Comparison of ENCODE assay signal across 14 mouse cellular contexts in the genomic region with DNA sequence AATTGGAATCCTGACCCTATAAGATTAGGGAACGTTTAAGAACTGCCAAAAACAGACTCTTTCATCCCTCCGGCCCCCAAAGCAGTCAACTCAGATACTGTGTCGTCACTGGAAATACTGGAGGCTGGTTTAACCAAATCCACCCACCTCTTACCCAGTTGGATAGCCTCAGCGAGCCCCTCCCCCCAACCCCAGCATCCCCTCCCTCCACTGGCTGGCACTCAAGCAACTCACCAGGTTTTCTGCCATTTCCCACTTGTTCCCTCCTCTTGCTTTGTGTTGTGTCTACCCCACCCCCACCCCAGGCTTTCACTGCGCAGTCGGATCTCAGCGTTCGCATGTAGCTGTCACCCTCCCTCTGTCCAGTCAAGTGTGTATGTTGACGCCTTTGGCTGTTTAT.
DNase-seq lines count a peak whose midpoint lies in the region; ATAC-seq lines count a peak whose summit lies in the region.
"Had no signal": no experiment of that assay in that cellular context is flagged by ENCODE, and none has a peak within 500 bp of the region (broad histone marks: within the 10 kb centered on the region; RNA-seq: fewer than 3 reads in every experiment).

No protein-coding gene starts in this region.

- 44% methylated on average over 9 of the region's 9 CpGs for WGBS in heart, embryonic 12.5 days
- 26% methylated on average over 9 of the region's 9 CpGs for WGBS in hindbrain, embryonic 15.5 days
- WGBS in liver, embryonic 11.5 days, result 54% methylated on average over 9 of the region's 9 CpGs

- no peak overlapping the region for H3K4me3 ChIP-seq in heart, embryonic 12.5 days
- H3K4me3 ChIP-seq in hindbrain, embryonic 15.5 days, result no peak overlapping the region
- no peak overlapping the region for H3K4me3 ChIP-seq in liver, embryonic 11.5 days (ENCODE audit: low read depth, low read length)
- H3K4me3 ChIP-seq: limb, embryonic 12.5 days had no signal

- intact Hi-C loops in heart, postnatal 14 days (cut with DNase I), result no loop called here

- ATAC-seq in heart, embryonic 12.5 days (ENCODE audit: insufficient number of reproducible peaks, low FRiP score), result no peak
- no peak for ATAC-seq in hindbrain, embryonic 15.5 days (ENCODE audit: low FRiP score, low read depth)
- no peak for ATAC-seq in liver, embryonic 11.5 days (replicated peaks; ENCODE audit: low FRiP score)

- no peak for DNase-seq in heart, postnatal 14 days
- peak; percentile 36 for DNase-seq in retina, postnatal 1 day
- no peak for DNase-seq in retina, embryonic 14.5 days (ENCODE audit: low spot score)
- DNase-seq in liver, embryonic 11.5 days (ENCODE audit: low spot score), result no peak
- no peak for DNase-seq in neural tube, embryonic 10.5 days (ENCODE audit: extremely low spot score, low spot score)
- no peak for DNase-seq in frontal cortex, postnatal 25 days (ENCODE audit: low spot score in 2 of 2)
- DNase-seq: adrenal gland, postnatal 36 days; cerebellum, postnatal 25 days; kidney, postnatal 14 days; spleen, adult 18-20 months; thymus, postnatal 4 days had no signal

- peaks cover 11% of the 10 kb centered on the region for H3K4me1 ChIP-seq in heart, embryonic 12.5 days (replicated peaks)
- no peaks in the 10 kb centered on the region for H3K4me1 ChIP-seq in hindbrain, embryonic 15.5 days (replicated peaks)
- no peaks in the 10 kb centered on the region for H3K4me1 ChIP-seq in liver, embryonic 11.5 days (replicated peaks; ENCODE audit: control insufficient read depth, insufficient read depth, low read length)
- H3K4me1 ChIP-seq: limb, embryonic 12.5 days had no signal

- H3K9me3 ChIP-seq in heart, embryonic 12.5 days (replicated peaks), result no peaks in the 10 kb centered on the region
- H3K9me3 ChIP-seq in hindbrain, embryonic 15.5 days, result no peaks in the 10 kb centered on the region
- H3K9me3 ChIP-seq in liver, embryonic 11.5 days (ENCODE audit: control insufficient read depth, low read length), result no peaks in the 10 kb centered on the region
- H3K9me3 ChIP-seq: limb, embryonic 12.5 days had no signal

- H3K27me3 ChIP-seq in heart, embryonic 12.5 days (replicated peaks), result no peaks in the 10 kb centered on the region
- H3K27me3 ChIP-seq in hindbrain, embryonic 15.5 days, result no peaks in the 10 kb centered on the region
- H3K27me3 ChIP-seq in liver, embryonic 11.5 days (replicated peaks; ENCODE audit: control insufficient read depth, insufficient read depth, low read length), result no peaks in the 10 kb centered on the region
- H3K27me3 ChIP-seq: limb, embryonic 12.5 days had no signal

- no peak overlapping the region for H3K27ac ChIP-seq in heart, embryonic 12.5 days (ENCODE audit: poor library complexity, severe bottlenecking)
- H3K27ac ChIP-seq in hindbrain, embryonic 15.5 days (replicated peaks), result no peak overlapping the region
- H3K27ac ChIP-seq in liver, embryonic 11.5 days (ENCODE audit: low read depth, low read length), result no peak overlapping the region
- H3K27ac ChIP-seq: limb, embryonic 12.5 days had no signal

- H3K36me3 ChIP-seq in heart, embryonic 12.5 days, result no peaks in the 10 kb centered on the region
- no peaks in the 10 kb centered on the region for H3K36me3 ChIP-seq in hindbrain, embryonic 15.5 days
- no peaks in the 10 kb centered on the region for H3K36me3 ChIP-seq in liver, embryonic 11.5 days (ENCODE audit: control insufficient read depth, insufficient read depth, low read length)
- H3K36me3 ChIP-seq: limb, embryonic 12.5 days had no signal

- H3K4me2 ChIP-seq in heart, embryonic 12.5 days, result 0 out of 2 replicates have a peak overlapping the region, but pooled peaks have one; percentile 13
- 0 out of 2 replicates have a peak overlapping the region, but pooled peaks have one; percentile 11 for H3K4me2 ChIP-seq in hindbrain, embryonic 15.5 days
- no peak overlapping the region for H3K4me2 ChIP-seq in liver, embryonic 11.5 days
- H3K4me2 ChIP-seq: limb, embryonic 12.5 days had no signal

- H3K9ac ChIP-seq in heart, embryonic 12.5 days, result no peak overlapping the region
- H3K9ac ChIP-seq in hindbrain, embryonic 15.5 days, result no peak overlapping the region
- H3K9ac ChIP-seq in liver, embryonic 11.5 days (ENCODE audit: low read depth, low read length), result no peak overlapping the region
- H3K9ac ChIP-seq: limb, embryonic 12.5 days had no signal
